Mouse (Mus musculus) kidney, postnatal 0 days (tissue): ENCODE results near the gene Zdhhc19. TPM values are rescaled to one million over a fixed set of nuclear protein-coding genes. Genes with fewer than 3 reads are reported as not detected.

Experiments
- ATAC-seq: fragments of 200-750 bp; cut with Nextera tagmentation; replicated peaks from 2 replicates; pipeline ENCODE4 v1.8.0; 2017; ENCODE audit warnings: low read depth, moderate number of reproducible peaks, moderate TSS enrichment, moderate library complexity; ENCODE audit not compliant: low FRiP score
- DNase-seq: peaks from one replicate; pipeline ENCODE4 v3.0.0-alpha.2; 2016; ENCODE audit warnings: low spot score
- H3K27ac ChIP-seq: fragments of 300-500 bp; sonication (generic); 2 replicates; pipeline ENCODE4 v1.5.1; 2014; ENCODE audit warnings: mild to moderate bottlenecking
- H3K27me3 ChIP-seq: fragments of 300-500 bp; sonication (generic); 2 replicates; pipeline ENCODE4 v1.6.1; 2014; ENCODE audit warnings: low read length, mixed read lengths; ENCODE audit not compliant: insufficient read depth
- H3K36me3 ChIP-seq: fragments of 300-500 bp; sonication (generic); 2 replicates; pipeline ENCODE4 v1.6.1; 2014; ENCODE audit warnings: low read length, mixed read lengths; ENCODE audit not compliant: insufficient read depth
- H3K4me1 ChIP-seq: fragments of 300-500 bp; sonication (generic); replicated peaks from 2 replicates; pipeline ENCODE4 v1.6.1; 2014; ENCODE audit warnings: antibody characterized with exemption, low read length, mixed read lengths; ENCODE audit not compliant: insufficient read depth
- H3K4me2 ChIP-seq: fragments of 300-500 bp; sonication (generic); 2 replicates; pipeline ENCODE4 v1.6.1; 2014; ENCODE audit warnings: mild to moderate bottlenecking, low read length, moderate library complexity, mixed read lengths
- H3K4me3 ChIP-seq: fragments of 300-500 bp; sonication (generic); replicated peaks from 2 replicates; pipeline ENCODE4 v1.5.1; 2014; ENCODE audit warnings: low read depth, low read length
- H3K9ac ChIP-seq: fragments of 300-500 bp; sonication (generic); 2 replicates; pipeline ENCODE4 v1.6.1; 2014; ENCODE audit warnings: low read depth, low read length
- H3K9me3 ChIP-seq: fragments of 300-500 bp; sonication (generic); replicated peaks from 2 replicates; pipeline ENCODE4 v1.6.1; 2016; ENCODE audit warnings: low read length, inconsistent platforms, mixed read lengths
- CTCF ChIP-seq: IDR thresholded peaks from 2 replicates; pipeline ENCODE4 v1.5.1; 2016; ENCODE audit warnings: antibody characterized with exemption, low read depth, mild to moderate bottlenecking, moderate library complexity
- WGBS: fragments of 180-500 bp; shearing (Covaris S2); extraction: QIAGEN DNeasy Blood & Tissue Kit; methylation state at CpG from one replicate; pipeline ENCODE4 v1.1.7; 2014; 5-methylcytosine and 5-hydroxymethylcytosine counted together
- polyA plus RNA-seq: library from polyadenylated mRNA; unstranded; fragments of >200 nt; fragmentation: Nextera tagmentation; extraction: Ambion mirVana; gene quantifications from 2 replicates; pipeline ENCODE4 v1.2.1, GENCODE M21; 2015

The Zdhhc19 gene
- polyA plus RNA-seq, 1 experiment from 2014 or later, result not detected

DNA sequence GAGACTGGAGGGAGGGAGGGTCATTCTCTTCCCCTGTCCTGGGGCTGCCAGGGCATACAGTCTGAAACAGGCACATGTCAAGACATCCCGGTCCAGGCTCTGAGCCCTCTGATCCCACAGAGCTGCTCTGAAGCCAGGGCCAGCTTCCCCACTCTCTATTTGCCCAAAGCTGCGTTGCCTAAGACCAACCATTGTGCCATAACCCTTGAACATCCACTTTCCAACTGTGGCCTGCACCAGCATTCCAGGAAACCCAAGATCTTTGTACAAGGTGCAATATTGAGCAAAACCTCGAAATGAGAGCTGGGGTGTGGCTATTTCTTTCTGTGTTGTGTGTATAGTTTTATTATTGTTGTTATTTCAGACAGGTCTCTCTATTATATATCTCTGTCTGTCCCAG, 59.5 kb downstream of the Zdhhc19 start:
- DNase-seq (no peak), ATAC-seq (no peak)
- Histone ChIP-seq H3K36me3 (no peaks in the 10 kb centered on the region), H3K4me1 (no peaks in the 10 kb centered on the region), H3K4me2 (no peak overlapping the region), H3K9ac (no peak overlapping the region), H3K27ac (no peak overlapping the region), H3K4me3 (no peak overlapping the region), H3K27me3 (no peaks in the 10 kb centered on the region), H3K9me3 (no peaks in the 10 kb centered on the region)
- TF ChIP-seq CTCF, result no peak
- 70% methylated on average over 3 of the region's 3 CpGs for WGBS

DNA sequence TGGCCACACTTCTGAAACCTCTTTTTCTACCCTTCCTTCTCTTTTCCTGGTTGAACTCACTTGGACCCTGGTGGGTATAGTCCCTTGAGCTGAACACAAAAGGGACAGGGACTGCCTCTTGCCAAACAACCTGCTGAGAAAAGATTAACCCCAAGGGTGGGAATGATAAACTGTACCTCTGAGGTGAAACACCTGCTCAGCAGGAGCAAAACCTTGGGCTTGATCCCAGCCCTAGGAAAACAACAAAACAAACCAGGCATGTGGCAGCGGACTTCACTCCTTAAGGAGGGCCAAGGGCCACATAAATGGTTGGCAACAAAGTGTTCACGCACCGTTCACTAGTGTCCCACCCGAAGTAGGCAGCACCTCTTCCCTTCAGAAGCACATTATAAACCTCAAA, 63.4 kb downstream of the Zdhhc19 start:
- 73% methylated on average over 4 of the region's 4 CpGs for WGBS
- H3K4me2 ChIP-seq, result no peak overlapping the region
- no peak overlapping the region for H3K9ac ChIP-seq
- no peak overlapping the region for H3K4me3 ChIP-seq
- no peaks in the 10 kb centered on the region for H3K9me3 ChIP-seq
- TF ChIP-seq CTCF, result no peak
- no peaks in the 10 kb centered on the region for H3K36me3 ChIP-seq
- H3K4me1 ChIP-seq, result no peaks in the 10 kb centered on the region
- DNase-seq (no peak), ATAC-seq (0 out of 2 replicates have a peak, but pooled peaks have one; percentile 33)
- H3K27ac ChIP-seq, result no peak overlapping the region
- no peaks in the 10 kb centered on the region for H3K27me3 ChIP-seq

- 48% methylated on average over 5 of the region's 5 CpGs for WGBS
- H3K36me3 ChIP-seq, result no peaks in the 10 kb centered on the region
- no peak overlapping the region for H3K4me2 ChIP-seq
- DNase-seq (no peak), ATAC-seq (no peak)
- H3K4me1 ChIP-seq, result no peaks in the 10 kb centered on the region
- no peaks in the 10 kb centered on the region for H3K9me3 ChIP-seq
- no peaks in the 10 kb centered on the region for H3K27me3 ChIP-seq
- H3K9ac ChIP-seq, result no peak overlapping the region
- TF ChIP-seq CTCF, result no peak
- H3K27ac ChIP-seq, result no peak overlapping the region
- H3K4me3 ChIP-seq, result no peak overlapping the region
Observed at GRCm38 (mm10) chr16:32563056-32563793, 67.2 kb downstream of the Zdhhc19 start.

DNA sequence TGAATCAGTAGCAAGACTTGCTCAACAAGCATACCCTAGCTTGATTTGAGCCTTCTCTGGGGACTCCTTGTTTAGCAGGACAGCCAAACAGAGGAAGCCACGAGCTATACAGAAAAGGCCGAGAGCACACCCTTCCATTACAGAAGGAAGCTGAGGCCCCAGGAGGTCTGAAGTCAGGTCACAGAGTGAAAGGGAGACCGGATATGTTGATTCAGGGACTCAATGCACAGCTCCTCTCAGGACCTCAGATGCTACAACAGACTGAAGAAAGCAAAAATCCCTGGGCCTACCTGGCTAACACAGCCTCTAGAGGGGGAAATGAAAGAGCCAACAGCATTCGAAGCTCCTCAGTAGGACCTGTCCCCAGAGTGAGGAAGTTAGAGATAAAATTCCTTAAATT, 71.2 kb downstream of the Zdhhc19 start:
- 60% methylated on average over 4 of the region's 4 CpGs for WGBS
- Histone ChIP-seq H3K27me3 (no peaks in the 10 kb centered on the region), H3K4me3 (no peak overlapping the region), H3K36me3 (no peaks in the 10 kb centered on the region), H3K9ac (no peak overlapping the region), H3K27ac (no peak overlapping the region), H3K4me1 (no peaks in the 10 kb centered on the region), H3K9me3 (no peaks in the 10 kb centered on the region), H3K4me2 (no peak overlapping the region)
- ATAC-seq (no peak), DNase-seq (no peak)
- no peak for TF ChIP-seq CTCF

- no peaks in the 10 kb centered on the region for H3K4me1 ChIP-seq
- no peak for DNase-seq
- 63% methylated on average over 6 of the region's 6 CpGs for WGBS
- H3K4me2 ChIP-seq, result no peak overlapping the region
- no peaks in the 10 kb centered on the region for H3K27me3 ChIP-seq
- ATAC-seq, result no peak
- no peak overlapping the region for H3K27ac ChIP-seq
- no peak overlapping the region for H3K4me3 ChIP-seq
- no peaks in the 10 kb centered on the region for H3K36me3 ChIP-seq
- no peak overlapping the region for H3K9ac ChIP-seq
- no peaks in the 10 kb centered on the region for H3K9me3 ChIP-seq
- TF ChIP-seq CTCF, result no peak
Observed at GRCm38 (mm10) chr16:32568401-32568800, 72.3 kb downstream of the Zdhhc19 start.

- ATAC-seq, result no peak
- Histone ChIP-seq H3K36me3 (no peaks in the 10 kb centered on the region), H3K4me3 (no peak overlapping the region), H3K9me3 (no peaks in the 10 kb centered on the region), H3K27me3 (no peaks in the 10 kb centered on the region), H3K9ac (no peak overlapping the region), H3K27ac (no peak overlapping the region), H3K4me1 (no peaks in the 10 kb centered on the region), H3K4me2 (no peak overlapping the region)
- 87% methylated on average over 3 of the region's 3 CpGs for WGBS
- DNase-seq, result no peak
- no peak for TF ChIP-seq CTCF
Observed at GRCm38 (mm10) chr16:32570042-32570441, 74.0 kb downstream of the Zdhhc19 start.

GRCm38 (mm10) chr16:32572528-32572927, 76.5 kb downstream of the Zdhhc19 start:
- DNase-seq (no peak), ATAC-seq (no peak)
- H3K9me3 ChIP-seq, result no peaks in the 10 kb centered on the region
- H3K4me3 ChIP-seq, result no peak overlapping the region
- 80% methylated on average over 4 of the region's 4 CpGs for WGBS
- no peak for TF ChIP-seq CTCF
- no peaks in the 10 kb centered on the region for H3K36me3 ChIP-seq
- H3K27ac ChIP-seq, result no peak overlapping the region
- no peaks in the 10 kb centered on the region for H3K27me3 ChIP-seq
- H3K9ac ChIP-seq, result no peak overlapping the region
- no peak overlapping the region for H3K4me2 ChIP-seq
- no peaks in the 10 kb centered on the region for H3K4me1 ChIP-seq
